Mouse (Mus musculus): ENCODE data around the gene L2hgdh.

GRCm38 (mm10) chr12:69730306-69730705 lies 5.6 kb upstream of the L2hgdh start:
- TF ChIP-seq POLR2A (IDR thresholded peaks at IDR 0.05; ENCODE audit: borderline replicate concordance, insufficient read depth, low read length) (no peak), CTCF (IDR thresholded peaks at IDR 0.05; ENCODE audit: borderline replicate concordance, insufficient read depth, low read depth, low read length) (no peak)
